In the genomic region with DNA sequence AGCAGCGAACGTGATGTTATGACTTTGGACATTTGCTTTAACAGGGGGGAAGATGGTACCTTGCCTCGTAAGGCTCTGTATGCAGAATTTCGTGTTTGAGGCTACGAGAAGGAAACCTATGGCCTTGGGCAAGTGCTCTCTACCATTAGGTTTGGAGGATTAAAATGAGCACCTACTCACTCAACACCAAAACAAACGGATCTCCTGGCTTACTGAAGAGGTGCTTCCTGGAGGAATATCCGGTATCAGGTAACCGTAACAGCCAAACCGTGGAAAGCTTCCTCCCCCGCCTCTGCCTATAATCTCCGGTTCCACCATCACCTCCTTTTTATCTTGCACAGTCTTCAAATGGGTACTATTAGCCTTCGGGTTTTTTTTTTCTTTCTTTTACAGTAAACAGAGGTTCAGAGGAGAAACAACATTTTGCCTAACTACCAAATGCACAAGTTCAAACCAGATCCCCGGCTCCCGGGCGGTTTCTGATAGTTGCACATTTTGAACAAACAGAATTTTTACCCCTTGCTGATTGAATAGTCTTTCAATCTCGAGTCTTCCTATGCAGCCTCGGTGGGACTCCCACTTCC, we compare ENCODE assay signal across 8 mouse cellular contexts. TPM values are rescaled to one million over a fixed set of nuclear protein-coding genes. Genes with fewer than 3 reads are reported as not detected.
DNase-seq lines count a peak whose midpoint lies in the region; ATAC-seq and TF ChIP-seq lines count a peak whose summit lies in the region.

No protein-coding gene starts in this region.

- TF ChIP-seq POLR2A in CH12.LX (IDR thresholded peaks at IDR 0.05; ENCODE audit: low read depth, low read length): no peak

- WGBS in embryonic facial prominence, embryonic 15.5 days: 5% methylated on average over 17 of the region's 17 CpGs
- 11% methylated on average over 17 of the region's 17 CpGs for WGBS in limb, embryonic 10.5 days

- peaks cover 41 to 56% of the 10 kb centered on the region in 2 experiments for H3K36me3 ChIP-seq in CH12.LX (replicated peaks in 1 of 2; ENCODE audit: control insufficient read depth in 1 of 2, insufficient read depth in 1 of 2, low read length in 1 of 2)
- peaks cover 49% of the 10 kb centered on the region for H3K36me3 ChIP-seq in embryonic facial prominence, embryonic 15.5 days
- H3K36me3 ChIP-seq in limb, embryonic 10.5 days: peaks cover 59% of the 10 kb centered on the region

- dilution Hi-C loops in CH12.LX (cut with MboI; ENCODE audit: extremely low pct_ligation_motif_present, extremely low pct_unique_long_range_greater_than_20kb, low sequenced_read_pairs): no loop called here

- H3K79me2 ChIP-seq in CH12.LX (replicated peaks; ENCODE audit: control insufficient read depth, extremely low read depth, insufficient read depth, poor library complexity, severe bottlenecking): peaks cover 78% of the 10 kb centered on the region

- DNase-seq in heart, adult 8-10 months (ENCODE audit: low spot score): peak; percentile 3
- DNase-seq in heart, postnatal 10 days: no peak
- DNase-seq in CH12.LX (ENCODE audit: extremely low read depth): peak; percentile 36
- DNase-seq in limb, embryonic 10.5 days (ENCODE audit: low spot score): no peak
- peak; percentile 27 for DNase-seq in retina, embryonic 14.5 days (ENCODE audit: low spot score)
- no peak for DNase-seq in left cerebral cortex, adult 9 months (ENCODE audit: low spot score in 2 of 2)
- DNase-seq in cerebellum, postnatal 4 days (ENCODE audit: low spot score in 2 of 2): no peak

- intact Hi-C loops in heart, postnatal 10 days (cut with DNase I): no loop called here

- no peak for TF ChIP-seq RAD21 in CH12.LX (IDR thresholded peaks at IDR 0.05; ENCODE audit: low read depth, low read length)

- ATAC-seq in embryonic facial prominence, embryonic 15.5 days (ENCODE audit: insufficient number of reproducible peaks, low FRiP score, low TSS enrichment, low read depth): no peak

- TF ChIP-seq EP300 in CH12.LX (IDR thresholded peaks at IDR 0.05; ENCODE audit: low read length): no peak

- H3K9me3 ChIP-seq in CH12.LX (replicated peaks; ENCODE audit: low read length): no peaks in the 10 kb centered on the region
- H3K9me3 ChIP-seq in embryonic facial prominence, embryonic 15.5 days (replicated peaks): no peaks in the 10 kb centered on the region
- H3K9me3 ChIP-seq in limb, embryonic 10.5 days (replicated peaks): no peaks in the 10 kb centered on the region

- no peaks in the 10 kb centered on the region for H3K27me3 ChIP-seq in CH12.LX (replicated peaks)
- H3K27me3 ChIP-seq in embryonic facial prominence, embryonic 15.5 days: no peaks in the 10 kb centered on the region
- H3K27me3 ChIP-seq in limb, embryonic 10.5 days (ENCODE audit: low read depth, poor library complexity, severe bottlenecking): no peaks in the 10 kb centered on the region

- peaks cover 3 to 54% of the 10 kb centered on the region in 2 experiments for H3K4me1 ChIP-seq in CH12.LX (ENCODE audit: control insufficient read depth in 1 of 2, insufficient read depth in 2 of 2)
- peaks cover 15% of the 10 kb centered on the region for H3K4me1 ChIP-seq in embryonic facial prominence, embryonic 15.5 days
- peaks cover 22% of the 10 kb centered on the region for H3K4me1 ChIP-seq in limb, embryonic 10.5 days

- peak overlapping the region; percentile 83 to 99 (median 88) for H3K4me3 ChIP-seq in CH12.LX (replicated peaks in 1 of 3; ENCODE audit: low read depth in 2 of 3, low read length in 2 of 3, poor library complexity in 1 of 3)
- peak overlapping the region; percentile 69 for H3K4me3 ChIP-seq in embryonic facial prominence, embryonic 15.5 days (replicated peaks)
- peak overlapping the region; percentile 76 for H3K4me3 ChIP-seq in limb, embryonic 10.5 days

- H3K4me2 ChIP-seq in CH12.LX (ENCODE audit: insufficient read depth, low read depth, poor library complexity, severe bottlenecking): peak overlapping the region; percentile 14; the same call in 1 of the 2 replicates
- peak overlapping the region; percentile 75 for H3K4me2 ChIP-seq in embryonic facial prominence, embryonic 15.5 days (replicated peaks)

- peak overlapping the region; percentile 74 for H3K27ac ChIP-seq in CH12.LX (ENCODE audit: insufficient read depth, low read depth)
- H3K27ac ChIP-seq in embryonic facial prominence, embryonic 15.5 days (replicated peaks): peak overlapping the region; percentile 92
- H3K27ac ChIP-seq in limb, embryonic 10.5 days: peak overlapping the region; percentile 97

- TF ChIP-seq CTCF in CH12.LX (conservative IDR thresholded peaks at IDR 0.05 in 1 of 2, IDR thresholded peaks at IDR 0.05 in 1 of 2; ENCODE audit: low read depth in 2 of 2, low read length in 2 of 2): no peak

- peak overlapping the region; percentile 97 for H3K9ac ChIP-seq in CH12.LX (ENCODE audit: insufficient read depth, low read depth)
- H3K9ac ChIP-seq in embryonic facial prominence, embryonic 15.5 days: peak overlapping the region; percentile 60

- in situ Hi-C loops in CH12.LX (cut with MboI; ENCODE audit: low pct_ligation_motif_present, low pct_unique_long_range_greater_than_20kb, low sequenced_read_pairs): loop anchor here (10.0 to 25.0 kb wide), 3 partner anchors 91 to 441 kb away; no protein-coding TSS in a partner anchor

TF ChIP-seq in CH12.LX, 34 proteins besides CTCF, POLR2A, EP300 and RAD21:
- TF ChIP-seq CHD1 (IDR thresholded peaks at IDR 0.05; ENCODE audit: low read depth, low read length) (peak; percentile 37; the same call in 1 of the 2 replicates), BHLHE40 (IDR thresholded peaks at IDR 0.05; ENCODE audit: low read depth, low read length) (no peak)

RNA-seq across cellular contexts. Expression of a gene that starts 0.5 kb away (rescaled TPM):
- 10 to 100 TPM; 63.3 to 69.4 (median 65.2) TPM for total RNA-seq in heart, adult 8-10 months (2022)
- 10 to 100 TPM; 53.0 to 60.8 TPM for total RNA-seq in heart, postnatal 10 days (2021)
- 35.2 and 36.4 TPM in 2 replicates for total RNA-seq in CH12.LX (2012; rRNA removed)
- 24.4 and 27.5 TPM in 2 replicates for total RNA-seq in CH12.LX (2014; rRNA removed)
- polyA plus RNA-seq in CH12.LX (2012; ENCODE audit: insufficient read length, low read depth): 24.9 and 27.5 TPM in 2 replicates
- polyA plus RNA-seq in embryonic facial prominence, embryonic 15.5 days (2015; fragmentation: Nextera tagmentation; extraction: Ambion mirVana): 76.1 and 79.9 TPM in 2 replicates
- 75.8 and 87.0 TPM in 2 replicates for polyA plus RNA-seq in limb, embryonic 10.5 days (2016; fragmentation: Nextera tagmentation; extraction: Ambion mirVana)

RNA-seq across cellular contexts. Expression of a gene that starts 0.7 kb away (rescaled TPM):
- total RNA-seq in heart, adult 8-10 months (2022): 10 to 100 TPM; 33.5 to 38.7 (median 36.1) TPM
- total RNA-seq in heart, postnatal 10 days (2021): 10 to 100 TPM; 52.2 to 57.0 TPM
- total RNA-seq in CH12.LX (2012; rRNA removed) (136 and 163 TPM in 2 replicates), CH12.LX (2014; rRNA removed) (137 and 139 TPM in 2 replicates)
- polyA plus RNA-seq in CH12.LX (2012; ENCODE audit: insufficient read length, low read depth): 206 and 213 TPM in 2 replicates
- polyA plus RNA-seq in embryonic facial prominence, embryonic 15.5 days (2015; fragmentation: Nextera tagmentation; extraction: Ambion mirVana): 128 and 130 TPM in 2 replicates
- polyA plus RNA-seq in limb, embryonic 10.5 days (2016; fragmentation: Nextera tagmentation; extraction: Ambion mirVana): 232 and 238 TPM in 2 replicates

RNA-seq across cellular contexts. Expression of a gene that starts 40.2 kb away (rescaled TPM):
- 1 to 10 TPM; 4.3 to 8.3 (median 5.9) TPM for total RNA-seq in heart, adult 8-10 months (2022)
- total RNA-seq in heart, postnatal 10 days (2021): 1 to 10 TPM; 5.1 to 8.1 TPM
- total RNA-seq in CH12.LX (2012; rRNA removed): 0.21 TPM in 1 of 2 replicates, not detected in the other
- total RNA-seq in CH12.LX (2014; rRNA removed): not detected in 2 replicates
- polyA plus RNA-seq in CH12.LX (2012; ENCODE audit: insufficient read length, low read depth): not detected in 2 replicates
- 4.9 and 5.3 TPM in 2 replicates for polyA plus RNA-seq in embryonic facial prominence, embryonic 15.5 days (2015; fragmentation: Nextera tagmentation; extraction: Ambion mirVana)
- 0.15 TPM in 1 of 2 replicates, not detected in the other for polyA plus RNA-seq in limb, embryonic 10.5 days (2016; fragmentation: Nextera tagmentation; extraction: Ambion mirVana)

RNA-seq across cellular contexts. Expression of a gene that starts 56.4 kb away (rescaled TPM):
- total RNA-seq in heart, adult 8-10 months (2022): 1 to 10 TPM; 4.5 to 5.4 (median 4.6) TPM
- total RNA-seq in heart, postnatal 10 days (2021): 1 to 10 TPM; 6.8 to 8.6 TPM
- total RNA-seq in CH12.LX (2012; rRNA removed) (14.3 and 14.4 TPM in 2 replicates), CH12.LX (2014; rRNA removed) (6.6 and 6.8 TPM in 2 replicates)
- polyA plus RNA-seq in CH12.LX (2012; ENCODE audit: insufficient read length, low read depth): 6.4 and 7.0 TPM in 2 replicates
- 11.2 and 11.7 TPM in 2 replicates for polyA plus RNA-seq in embryonic facial prominence, embryonic 15.5 days (2015; fragmentation: Nextera tagmentation; extraction: Ambion mirVana)
- 15.9 and 17.8 TPM in 2 replicates for polyA plus RNA-seq in limb, embryonic 10.5 days (2016; fragmentation: Nextera tagmentation; extraction: Ambion mirVana)

Comparison
In these comparisons a context has a peak if more than half of its experiments do, and no peak if none do; other contexts are left out.
1. DNase-seq: peak in heart, adult 8-10 months (single experiment), CH12.LX (single experiment) and retina, embryonic 14.5 days (single experiment); none in heart, postnatal 10 days (0 of 2), limb, embryonic 10.5 days (single experiment), left cerebral cortex, adult 9 months (0 of 2) and cerebellum, postnatal 4 days (0 of 2).
2. RNA of a gene that starts 40.2 kb away (total RNA-seq): 5.1 to 8.1 TPM in heart, postnatal 10 days and 4.3 to 8.3 TPM in heart, adult 8-10 months; 0.21 TPM in CH12.LX; every median in the first group is over 4 times any median in the second.
3. Peak in every context shown above with its lines, with median percentiles within 50 percentile points of each other: H3K27ac ChIP-seq and H3K4me3 ChIP-seq.